Mouse (Mus musculus): Measurements from ENCODE around the gene Traf3ip2.
A peak's percentile ranks its signal among the peaks of the same experiment; 100 is the strongest.

Traf3ip2 gene

DNA sequence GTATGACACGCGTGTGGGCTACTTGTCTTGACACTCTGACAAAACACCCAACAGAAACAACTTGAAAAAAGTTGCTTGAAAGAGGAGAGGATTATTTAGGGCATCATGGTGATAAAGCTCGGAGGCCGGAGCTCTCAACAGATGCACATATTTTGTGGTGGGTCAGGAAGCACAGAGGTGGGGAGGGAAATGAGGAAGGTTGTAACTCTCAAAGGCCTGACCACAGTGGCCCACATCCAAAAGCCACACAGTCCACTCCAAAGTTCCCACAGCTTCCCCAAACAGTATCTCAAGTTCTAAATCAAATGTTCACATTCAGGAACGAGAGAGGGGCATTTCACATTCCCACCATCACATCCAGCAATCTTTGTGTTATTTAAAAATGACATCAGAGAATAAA is 11.7 kb upstream of the Traf3ip2 start:
- no peak for DNase-seq

DNA sequence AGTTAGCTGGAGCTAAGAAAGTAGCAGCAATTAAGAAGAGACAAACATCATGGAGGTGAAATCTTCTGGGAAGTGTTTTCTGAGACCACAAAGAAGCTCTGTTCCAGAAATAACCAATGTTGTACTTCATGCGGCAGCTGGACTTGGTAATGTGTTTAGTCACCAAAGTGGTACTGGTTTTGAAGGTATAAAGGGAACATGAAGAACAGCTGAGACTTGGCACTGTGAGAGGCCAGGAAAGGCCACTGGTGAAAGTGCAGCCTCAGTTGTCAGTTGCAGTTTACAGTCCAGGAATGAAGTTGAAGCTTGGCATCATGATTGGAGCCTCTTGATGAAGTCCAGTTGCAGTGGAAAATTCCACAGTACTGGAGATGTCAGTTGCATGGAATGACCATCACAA is 6.3 kb upstream of the Traf3ip2 start:
- no peak for DNase-seq

DNA sequence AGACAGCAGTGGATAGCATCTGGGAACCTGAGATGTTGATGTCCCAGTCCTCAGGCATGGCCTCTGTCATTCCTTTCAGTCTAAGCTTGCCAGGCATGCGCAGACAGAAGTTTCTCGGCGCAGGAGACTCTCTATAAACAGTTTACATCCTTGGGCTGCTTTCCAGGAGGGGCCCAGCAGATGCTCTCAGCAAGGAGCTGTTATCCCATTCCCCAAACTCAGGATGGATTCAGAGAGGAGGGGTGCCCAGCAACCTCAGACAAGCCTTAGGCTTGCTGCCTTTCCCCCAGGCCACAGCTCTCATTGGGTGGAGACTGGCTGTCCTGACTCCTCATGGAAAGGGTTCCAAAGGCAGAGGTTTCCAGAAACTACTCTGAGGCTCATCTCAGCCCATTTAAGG is 1.5 kb upstream of the Traf3ip2 start:
- DNase-seq: no peak

GRCm38 (mm10) chr10:39612131-39612530 is 603 bp upstream of the Traf3ip2 start:
- no peak for DNase-seq

DNA sequence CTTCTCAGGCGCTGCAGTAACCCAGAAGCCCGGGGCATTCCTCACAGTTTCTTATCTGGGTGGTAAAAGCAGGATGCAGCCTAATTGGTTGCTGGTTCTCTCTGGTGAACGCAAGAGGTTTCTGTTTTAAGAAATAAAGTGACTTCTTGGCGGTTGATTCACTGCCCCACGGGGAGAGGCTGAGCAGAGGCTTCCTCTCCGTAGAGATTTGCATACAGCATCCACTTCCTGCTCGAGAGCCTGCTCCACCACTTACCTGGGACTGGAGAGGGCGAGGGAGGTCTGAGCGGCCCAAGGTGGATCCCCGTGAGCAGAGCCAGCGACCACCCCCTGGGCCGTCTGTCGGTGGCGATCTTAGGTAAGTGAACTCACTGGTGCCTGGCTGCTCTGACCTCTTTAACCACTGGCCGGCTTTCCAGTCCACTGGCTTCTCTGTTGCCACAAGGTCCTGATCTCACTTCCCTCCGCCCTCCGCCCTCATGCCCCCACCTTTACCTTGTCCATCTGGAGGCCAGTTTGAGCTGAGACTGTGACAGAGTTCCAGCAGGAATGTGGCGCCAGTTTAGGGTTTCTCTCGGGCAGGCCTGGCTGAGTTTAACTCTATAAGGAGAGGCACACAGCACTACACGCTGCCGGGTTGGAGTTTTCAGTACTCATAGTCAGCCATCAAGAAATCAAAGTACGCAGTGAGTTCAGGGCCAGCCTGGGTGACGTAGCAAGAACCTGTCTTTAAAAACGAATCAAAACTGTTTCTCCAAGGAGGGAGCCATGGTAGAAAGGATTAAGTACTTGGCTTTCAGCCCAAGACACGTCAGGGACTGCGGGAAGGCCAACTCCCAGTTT is 476 bp downstream of the Traf3ip2 start:
- DNase-seq: peak; percentile 73

GRCm38 (mm10) chr10:39613973-39614372 is 1.2 kb downstream of the Traf3ip2 start:
- DNase-seq: no peak

DNA sequence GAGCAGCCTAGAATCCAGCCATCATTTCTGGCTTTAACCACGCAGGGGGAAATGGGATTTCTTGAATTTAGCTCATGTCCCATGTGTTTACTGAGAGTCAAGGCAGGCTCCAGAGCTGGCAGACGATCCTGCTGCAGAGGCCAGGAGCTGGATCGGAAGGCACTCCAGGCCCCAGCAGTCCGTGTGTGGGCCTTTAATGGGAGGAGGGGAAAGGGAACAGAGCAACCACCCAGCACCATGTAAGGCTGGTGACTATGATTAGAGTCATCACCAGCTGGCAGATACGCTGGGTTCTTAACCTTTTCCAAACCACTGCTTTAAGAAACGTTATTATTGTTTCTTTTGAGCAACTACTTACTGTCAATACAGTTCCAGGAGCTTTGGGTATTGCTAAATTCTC is 1.9 kb downstream of the Traf3ip2 start:
- DNase-seq: no peak

- DNase-seq: no peak
These were observed 2.9 kb downstream of the Traf3ip2 start for GRCm38 (mm10) chr10:39615531-39616229.

DNA sequence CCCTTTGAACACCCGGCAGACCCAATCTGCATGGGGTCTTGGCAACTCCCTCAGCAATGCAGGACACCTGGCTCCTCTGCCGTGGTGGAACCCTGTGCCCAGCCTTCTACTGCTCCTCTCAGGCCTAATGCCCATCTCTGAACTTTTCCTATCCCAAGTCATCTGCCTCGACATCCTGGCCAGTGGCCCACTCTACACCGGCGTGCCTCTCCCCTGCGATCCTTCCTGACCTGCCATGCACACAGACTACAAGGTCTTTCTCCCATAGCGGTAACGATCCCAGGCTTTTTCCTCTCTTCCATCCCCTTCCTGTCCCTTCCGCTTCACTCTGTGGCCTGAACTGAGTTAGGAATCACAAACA is 3.5 kb downstream of the Traf3ip2 start:
- no peak for DNase-seq

GRCm38 (mm10) chr10:39616626-39617025 is 3.9 kb downstream of the Traf3ip2 start:
- no peak for DNase-seq

- DNase-seq: no peak
These were observed 5.7 kb downstream of the Traf3ip2 start for GRCm38 (mm10) chr10:39618431-39618830.

GRCm38 (mm10) chr10:39620626-39621025 is 7.9 kb downstream of the Traf3ip2 start:
- DNase-seq: no peak

DNA sequence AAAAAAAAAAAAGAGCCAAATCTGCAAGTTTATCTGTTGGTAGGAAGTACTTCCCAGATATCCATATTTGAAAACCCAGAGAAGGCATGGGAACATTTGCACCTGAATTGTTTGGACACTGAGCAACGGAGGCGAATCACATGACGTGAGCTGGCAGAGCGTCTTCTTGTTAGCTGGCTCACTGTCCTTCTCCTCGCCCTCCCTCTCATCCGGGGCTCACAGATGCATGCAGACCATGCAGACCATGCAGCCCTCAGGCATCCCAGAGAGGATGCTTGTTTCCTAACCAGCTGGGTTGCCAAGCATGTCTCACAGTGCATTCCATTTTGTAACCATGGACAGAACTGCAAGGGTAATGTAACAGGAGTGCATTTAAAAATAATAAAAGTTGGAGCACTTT is 11.1 kb downstream of the Traf3ip2 start:
- no peak for DNase-seq

- DNase-seq: no peak
These were observed 12.3 kb downstream of the Traf3ip2 start for GRCm38 (mm10) chr10:39624837-39625625.

DNA sequence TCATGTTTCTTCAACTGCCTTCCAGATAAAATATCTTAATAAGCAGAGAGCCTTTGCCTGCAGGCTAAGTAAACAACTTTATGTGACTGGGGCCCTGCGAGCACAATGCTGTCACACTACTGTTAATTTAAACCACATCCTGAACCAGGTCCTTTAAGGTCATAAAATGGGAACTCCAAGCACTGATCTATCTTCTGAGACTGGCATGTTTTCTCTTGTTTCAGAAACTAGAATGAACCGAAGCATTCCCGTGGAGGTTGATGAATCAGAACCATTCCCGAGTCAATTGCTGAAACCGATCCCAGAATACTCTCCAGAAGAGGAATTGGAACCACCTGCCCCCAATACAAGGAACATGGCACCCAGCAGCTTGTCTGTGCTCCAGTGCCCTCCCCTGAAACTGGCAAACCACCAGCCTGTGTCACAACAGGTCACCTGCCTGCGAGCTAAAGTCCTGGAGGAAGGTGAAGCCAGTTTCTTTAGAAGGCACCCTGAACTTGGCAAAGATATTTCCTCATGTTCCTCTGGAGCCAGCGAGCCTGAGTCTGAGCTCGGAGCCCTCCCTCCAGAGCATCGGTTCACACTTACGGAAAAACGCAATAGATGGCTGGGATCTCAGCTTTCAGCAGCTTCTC is 13.0 kb downstream of the Traf3ip2 start:
- no peak for DNase-seq

- no peak for DNase-seq
These were observed 13.6 kb downstream of the Traf3ip2 start for GRCm38 (mm10) chr10:39626376-39626775.

GRCm38 (mm10) chr10:39628799-39629517 is 16.2 kb downstream of the Traf3ip2 start:
- DNase-seq: no peak

DNA sequence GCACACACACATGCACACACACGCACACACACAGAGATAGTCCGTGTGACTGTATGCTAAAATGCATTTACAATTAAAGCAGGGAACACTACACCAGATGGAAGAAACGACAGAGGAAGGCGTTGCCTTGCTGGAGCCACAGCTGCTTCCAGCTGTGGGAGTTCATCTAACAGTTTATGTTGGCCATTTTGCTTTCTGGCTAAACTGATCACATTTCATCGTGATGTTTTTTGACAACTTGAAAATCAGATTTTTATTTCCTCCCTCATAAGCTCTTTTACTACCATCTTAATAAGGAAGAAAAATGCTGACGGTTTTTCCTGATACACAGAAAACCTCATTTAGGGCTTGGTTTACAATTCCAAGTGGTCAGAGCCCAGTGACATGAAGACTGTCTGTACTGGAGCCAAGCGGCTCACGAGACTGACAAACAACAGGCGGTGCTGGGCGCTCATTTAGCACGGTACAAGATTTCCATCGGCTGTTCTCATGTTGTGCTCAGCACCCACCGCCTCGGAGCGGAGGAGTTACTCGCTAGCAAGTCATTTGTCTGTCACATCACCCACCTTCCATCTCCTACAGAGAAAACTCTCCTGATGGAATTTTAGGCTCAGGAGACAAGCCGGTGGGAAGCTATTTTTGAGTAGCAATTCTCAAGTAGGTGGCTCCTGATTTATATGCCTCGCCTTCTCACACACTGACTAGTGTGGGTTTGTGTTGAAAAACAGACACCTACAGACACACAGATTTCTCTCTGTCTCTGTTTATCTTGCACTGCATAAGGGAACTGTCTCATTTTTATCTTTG is 17.2 kb downstream of the Traf3ip2 start:
- peak; percentile 48 for DNase-seq

GRCm38 (mm10) chr10:39630811-39631210 is 18.1 kb downstream of the Traf3ip2 start:
- peak; percentile 25 for DNase-seq

DNA sequence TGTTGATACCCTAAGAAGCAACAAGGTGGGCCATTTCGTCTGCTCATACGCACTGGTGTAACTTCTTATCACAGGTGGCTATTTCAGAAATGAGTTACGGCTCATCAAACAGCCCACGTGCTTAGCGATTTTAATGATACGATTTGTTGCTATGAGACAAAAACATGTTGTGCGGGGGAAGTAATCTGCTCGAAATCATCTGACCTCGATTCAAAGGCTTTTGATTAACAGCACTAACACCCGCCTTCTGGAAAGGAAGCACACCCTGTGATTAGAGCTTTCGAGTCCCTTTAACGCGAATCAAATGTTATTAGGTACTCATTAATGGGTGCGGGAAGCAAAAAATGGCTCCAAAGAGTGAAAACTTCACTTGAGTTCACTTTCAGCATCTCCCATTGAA is 18.9 kb downstream of the Traf3ip2 start:
- no peak for DNase-seq

DNA sequence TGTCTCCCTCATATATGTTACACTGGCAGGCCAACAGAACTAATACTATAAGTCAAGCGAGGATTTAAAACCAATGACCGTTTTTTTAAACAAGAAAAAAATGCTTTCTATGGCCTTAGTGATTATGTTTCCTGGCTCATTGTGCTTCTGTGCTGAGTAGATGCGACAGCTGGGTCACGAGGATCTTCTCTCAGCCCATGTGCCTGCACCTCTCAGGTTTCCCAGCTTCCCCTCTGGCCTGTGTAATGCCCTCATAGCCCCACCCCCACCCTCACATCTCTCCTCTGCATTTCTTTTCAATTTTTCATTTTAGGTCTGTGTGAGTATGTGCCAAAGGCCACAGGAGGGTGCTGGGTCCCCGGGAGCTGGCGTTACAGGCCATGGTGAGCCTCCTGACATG is 20.6 kb downstream of the Traf3ip2 start:
- DNase-seq: no peak
